Mouse (Mus musculus): Measurements from ENCODE around the gene Rasl10b. TPM values are rescaled to one million over a fixed set of nuclear protein-coding genes. Genes with fewer than 3 reads are reported as not detected.

The Rasl10b gene
- total RNA-seq, 2 experiments from 2014 or later: 74.9 to 78.3 TPM

DNA sequence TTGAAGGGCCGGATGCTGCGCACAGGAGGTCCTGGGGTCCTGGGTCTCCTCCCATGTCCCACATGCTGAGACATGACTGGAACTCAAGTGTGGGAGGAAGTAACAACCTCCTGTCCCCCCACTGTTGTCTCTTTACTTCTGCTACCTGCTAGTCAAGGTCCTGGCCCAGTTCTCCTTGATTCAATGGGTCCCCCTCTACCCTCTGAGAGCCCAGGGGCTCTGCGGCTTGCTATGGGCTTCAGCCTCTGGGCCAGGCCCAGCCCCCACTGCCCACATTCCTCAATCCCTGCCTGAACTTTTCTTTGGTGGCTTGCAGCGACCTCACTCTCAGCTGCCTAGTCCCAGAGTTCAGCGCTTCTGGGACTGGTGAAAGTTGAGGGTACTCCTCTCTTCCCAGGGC is 20.4 kb downstream of the Rasl10b start, which contains the start of gene Gas2l2:
Gas2l2 (minus strand) TSS at position 101 of the 400 bp plus-strand sequence.
- no peak for DNase-seq

- DNase-seq: no peak
These were observed 23.6 kb downstream of the Rasl10b start for GRCm38 (mm10) chr11:83432533-83432932.

DNA sequence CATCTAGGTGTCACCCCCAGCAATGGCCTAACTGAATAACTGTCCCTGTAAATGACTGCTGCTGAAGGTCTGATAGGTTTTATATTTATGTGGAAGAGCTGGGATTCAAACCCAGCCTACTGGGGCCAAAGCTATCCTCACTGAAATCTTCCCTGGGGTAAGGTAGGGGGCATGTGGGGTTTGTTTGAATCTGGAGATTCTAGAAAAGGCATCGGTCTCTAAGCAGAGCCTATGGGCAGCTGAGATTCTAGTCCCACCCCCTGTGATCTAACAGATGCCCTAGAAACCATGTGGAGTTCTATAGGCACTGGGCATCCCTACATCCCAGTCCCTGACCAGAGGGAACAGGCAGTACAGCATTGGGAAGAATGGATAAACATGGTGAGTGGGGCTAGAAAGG is 28.4 kb downstream of the Rasl10b start, which contains the start of gene 1700020L24Rik:
1700020L24Rik (plus strand) TSS at position 301 of the 400 bp plus-strand sequence.
- no peak for DNase-seq

GRCm38 (mm10) chr11:83439426-83440060 is 30.6 kb downstream of the Rasl10b start:
- no peak for DNase-seq

GRCm38 (mm10) chr11:83440081-83441064 is 31.4 kb downstream of the Rasl10b start:
- peak; percentile 88 to 90 for DNase-seq

DNA sequence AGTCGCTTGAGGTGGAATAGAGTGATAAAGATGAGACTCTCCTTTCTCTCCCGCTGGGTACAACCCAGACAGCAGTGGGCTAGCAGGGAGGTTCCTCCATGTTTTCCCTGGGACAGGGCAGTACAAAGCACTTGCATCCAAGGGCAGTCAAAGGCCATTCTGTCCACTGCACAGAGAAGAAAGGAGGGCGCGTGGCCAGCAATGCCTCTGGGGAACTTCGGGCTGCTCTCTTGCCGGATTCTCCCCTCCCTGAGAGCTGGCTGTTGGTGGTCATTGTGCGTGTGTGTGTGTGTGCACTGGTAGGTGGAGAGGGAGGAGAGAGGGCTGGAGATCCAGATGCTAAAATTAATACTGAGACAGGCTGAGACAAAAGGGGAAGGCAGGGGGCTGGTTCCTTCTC is 32.3 kb downstream of the Rasl10b start:
- peak; percentile 69 to 78 for DNase-seq

- DNase-seq: peak; percentile 79 to 94
These were observed 33.8 kb downstream of the Rasl10b start for GRCm38 (mm10) chr11:83442596-83443267.

DNA sequence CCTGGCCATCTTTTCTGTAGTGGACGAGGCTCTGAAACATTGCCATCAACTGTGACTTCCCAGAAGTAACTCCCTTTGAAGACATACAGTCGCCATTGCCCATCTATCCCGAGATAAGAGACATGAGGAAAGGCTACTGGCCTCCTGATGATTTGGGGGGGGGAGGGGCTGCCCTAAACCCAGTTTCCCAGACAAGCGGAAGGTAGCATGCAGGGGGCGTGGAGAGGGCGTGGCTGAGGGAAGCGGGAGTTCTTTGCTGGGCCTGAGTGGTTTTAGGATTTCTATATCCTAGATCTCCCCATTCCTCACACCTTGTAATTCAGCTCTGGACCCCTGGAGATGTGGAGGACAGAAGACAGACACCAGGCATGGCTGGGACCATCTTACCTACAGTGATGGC is 34.9 kb downstream of the Rasl10b start:
- no peak for DNase-seq

GRCm38 (mm10) chr11:83445001-83445400 is 36.1 kb downstream of the Rasl10b start:
- DNase-seq: no peak

DNA sequence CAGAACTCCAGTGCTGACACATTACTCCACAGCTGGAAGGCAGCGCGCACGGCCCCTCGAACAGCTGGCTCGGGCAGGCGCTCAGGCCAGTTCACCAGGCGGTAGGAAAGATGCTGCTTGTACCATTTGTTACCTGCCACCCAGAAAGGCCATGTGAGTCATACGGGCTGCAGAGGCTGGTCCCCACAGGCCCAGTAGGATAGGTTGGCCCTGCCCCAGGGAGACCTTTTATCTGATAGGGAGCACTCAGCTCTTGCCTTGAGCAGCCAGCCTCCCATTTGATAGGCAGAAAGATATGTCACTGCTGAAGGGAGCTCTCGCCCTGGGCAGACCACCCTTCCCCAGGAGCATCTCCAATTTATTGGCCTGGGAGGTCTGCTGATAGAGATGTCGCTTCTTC is 38.7 kb downstream of the Rasl10b start:
- no peak for DNase-seq

- DNase-seq: peak; percentile 67 to 77
These were observed 39.3 kb downstream of the Rasl10b start for GRCm38 (mm10) chr11:83448021-83448926.

- DNase-seq: peak; percentile 63
These were observed 39.9 kb downstream of the Rasl10b start for GRCm38 (mm10) chr11:83448927-83449236.

- DNase-seq: no peak
These were observed 40.4 kb downstream of the Rasl10b start for GRCm38 (mm10) chr11:83449298-83449697.

GRCm38 (mm10) chr11:83450550-83450949 is 41.6 kb downstream of the Rasl10b start:
- DNase-seq: no peak

DNA sequence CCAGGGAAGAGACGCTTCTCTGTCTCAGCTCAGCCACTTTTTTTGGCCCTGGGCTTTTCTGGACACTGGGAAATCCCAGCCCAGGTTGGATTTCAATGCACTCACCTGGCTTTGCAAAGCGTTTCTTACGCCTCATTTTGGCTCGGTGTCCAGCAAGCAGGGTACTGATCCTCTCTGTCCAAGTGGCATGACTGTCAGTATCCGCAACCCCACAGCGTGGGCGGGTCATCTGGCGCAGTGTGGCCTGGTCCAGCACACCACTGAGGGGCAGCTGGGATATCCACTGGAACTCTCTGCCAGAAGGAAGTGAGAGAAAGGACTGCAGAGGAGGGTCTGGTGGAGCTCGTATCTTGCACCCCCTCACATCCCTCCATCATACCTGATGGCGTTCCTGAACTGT is 42.3 kb downstream of the Rasl10b start:
- DNase-seq: no peak

DNA sequence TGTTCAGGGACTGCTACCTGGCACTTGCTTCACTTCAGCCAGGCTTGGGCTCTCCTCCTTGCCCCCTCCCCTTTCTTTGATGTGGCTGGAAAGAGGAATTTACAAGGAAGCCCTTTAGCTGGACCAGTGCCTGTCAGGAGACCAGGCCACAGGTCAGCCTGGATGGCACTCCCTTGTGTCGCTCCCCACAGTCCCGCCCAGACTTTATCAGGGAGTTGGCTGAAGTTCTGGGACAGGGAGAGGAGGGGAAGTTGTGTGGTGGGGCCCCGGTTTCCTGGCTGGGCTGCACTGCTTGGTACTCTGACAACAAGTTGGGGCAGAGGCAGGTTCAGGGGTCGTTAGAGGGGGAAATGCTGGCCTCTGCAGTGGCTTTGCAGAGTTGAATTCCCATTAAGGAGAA is 45.6 kb downstream of the Rasl10b start:
- DNase-seq: peak; percentile 63 to 76

DNA sequence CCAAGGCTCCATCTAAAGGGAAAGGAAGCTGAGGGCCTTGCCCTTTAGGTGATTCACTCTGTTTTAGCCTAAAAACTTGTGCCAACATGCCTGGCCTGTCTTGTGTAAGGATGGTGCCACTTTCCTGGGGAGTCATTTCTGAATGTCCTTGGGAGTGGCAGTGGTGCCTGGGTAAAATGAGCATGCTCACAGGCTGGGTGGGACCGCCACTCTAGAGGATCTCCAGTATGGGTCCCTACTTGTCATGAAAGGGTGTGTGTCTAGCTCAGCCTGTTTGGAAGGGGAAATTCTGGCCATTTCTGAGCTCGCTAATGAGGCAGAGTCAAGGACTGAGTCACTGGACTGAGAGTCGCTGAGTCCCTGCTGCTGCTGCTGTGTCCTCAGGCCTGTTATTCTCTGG is 46.7 kb downstream of the Rasl10b start:
- DNase-seq: no peak

GRCm38 (mm10) chr11:83457257-83457656 is 48.3 kb downstream of the Rasl10b start:
- no peak for DNase-seq

GRCm38 (mm10) chr11:83457912-83458601 is 49.1 kb downstream of the Rasl10b start:
- DNase-seq: peak in 1 of 2 experiments; percentile 71

- DNase-seq: no peak
These were observed 52.6 kb downstream of the Rasl10b start for GRCm38 (mm10) chr11:83461462-83462027.

All from heart, adult 18-20 months (tissue).